Mouse (Mus musculus) CH12.LX (cell line): ENCODE results near the gene Farp1.

Experiments
- BHLHE40 ChIP-seq: IDR thresholded peaks from 2 replicates; pipeline ENCODE4 v1.6.1; 2011; ENCODE audit warnings: mild to moderate bottlenecking, low read depth, low read length, improper control_type of control experiment
- CHD1 ChIP-seq: IDR thresholded peaks from 2 replicates; pipeline ENCODE4 v1.6.1; 2012; ENCODE audit warnings: low read depth, low read length, improper control_type of control experiment, inconsistent platforms
- CTCF ChIP-seq, 2 experiments: IDR thresholded peaks in 1 of 2; conservative IDR thresholded peaks in 1 of 2; 2 replicates each; pipeline ENCODE4 v1.5.1; 2011 to 2012; ENCODE audit warnings: low read depth in 2 of 2, low read length in 2 of 2, improper control_type of control experiment in 1 of 2, inconsistent platforms in 1 of 2, mild to moderate bottlenecking in 1 of 2, moderate library complexity in 1 of 2
- EP300 ChIP-seq: IDR thresholded peaks from 2 replicates; pipeline ENCODE4 v1.6.1; 2011; ENCODE audit warnings: low read length, improper control_type of control experiment
- GABPA ChIP-seq: IDR thresholded peaks from 2 replicates; pipeline ENCODE4 v1.6.1; 2012; ENCODE audit warnings: low read depth, low read length, improper control_type of control experiment, inconsistent platforms; ENCODE audit not compliant: insufficient replicate concordance
- JUN ChIP-seq: IDR thresholded peaks from 2 replicates; pipeline ENCODE4 v1.6.1; 2011; ENCODE audit warnings: low read depth, mild to moderate bottlenecking, low read length, improper control_type of control experiment, moderate library complexity; ENCODE audit not compliant: insufficient read depth
- JUND ChIP-seq: conservative IDR thresholded peaks from 2 replicates; pipeline ENCODE4 v1.6.1; 2011; ENCODE audit warnings: low read depth, low read length, improper control_type of control experiment
- MAX ChIP-seq: IDR thresholded peaks from 2 replicates; pipeline ENCODE4 v1.6.1; 2011; ENCODE audit warnings: low read length, improper control_type of control experiment
- MEF2A ChIP-seq: IDR thresholded peaks from 2 replicates; pipeline ENCODE4 v1.6.1; 2014; ENCODE audit warnings: low read depth, mild to moderate bottlenecking, inconsistent platforms, low read length, improper control_type of control experiment, borderline replicate concordance
- POLR2A ChIP-seq: IDR thresholded peaks from 2 replicates; pipeline ENCODE4 v1.6.1; 2011; ENCODE audit warnings: low read depth, mild to moderate bottlenecking, improper control_type of control experiment, low read length
- POLR2AphosphoS2 ChIP-seq: IDR thresholded peaks from 2 replicates; pipeline ENCODE4 v1.6.1; 2011; ENCODE audit warnings: low read depth, low read length, improper control_type of control experiment
- RAD21 ChIP-seq: IDR thresholded peaks from 2 replicates; pipeline ENCODE4 v1.6.1; 2011; ENCODE audit warnings: low read depth, mild to moderate bottlenecking, low read length, improper control_type of control experiment, moderate library complexity

- TF ChIP-seq POLR2A (no peak), CTCF (conservative IDR thresholded peaks at IDR 0.05 in 1 of 2, IDR thresholded peaks at IDR 0.05 in 1 of 2; ENCODE audit: low read depth in 2 of 2, low read length in 2 of 2) (no peak), MEF2A (no peak), POLR2AphosphoS2 (no peak), BHLHE40 (no peak), JUND (no peak), GABPA (no peak), JUN (no peak), EP300 (no peak), RAD21 (no peak), MAX (no peak), CHD1 (no peak)
Observed at GRCm38 (mm10) chr14:121074197-121074734, 39.3 kb downstream of the Farp1 start.
